Mouse (Mus musculus) kidney, embryonic 15.5 days (tissue): ENCODE results near the gene Sytl1. TPM values are rescaled to one million over a fixed set of nuclear protein-coding genes. Genes with fewer than 3 reads are reported as not detected.

Experiments
- ATAC-seq: fragments of 200-750 bp; cut with Nextera tagmentation; replicated peaks from 2 replicates; pipeline ENCODE4 v1.8.0; 2017; ENCODE audit warnings: moderate TSS enrichment; ENCODE audit not compliant: low FRiP score
- H3K27ac ChIP-seq: fragments of 300-500 bp; sonication (generic); 2 replicates; pipeline ENCODE4 v1.5.1; 2015; ENCODE audit warnings: mild to moderate bottlenecking, inconsistent platforms
- H3K27me3 ChIP-seq: fragments of 300-500 bp; sonication (generic); 2 replicates; pipeline ENCODE4 v1.6.1; 2015; ENCODE audit warnings: inconsistent platforms
- H3K36me3 ChIP-seq: fragments of 300-500 bp; sonication (generic); 2 replicates; pipeline ENCODE4 v1.6.1; 2015; ENCODE audit warnings: inconsistent platforms
- H3K4me1 ChIP-seq: fragments of 300-500 bp; sonication (generic); 2 replicates; pipeline ENCODE4 v1.6.1; 2015; ENCODE audit warnings: inconsistent platforms
- H3K4me2 ChIP-seq: fragments of 300-500 bp; sonication (generic); 2 replicates; pipeline ENCODE4 v1.6.1; 2015; ENCODE audit warnings: moderate library complexity, mild to moderate bottlenecking, inconsistent platforms
- H3K4me3 ChIP-seq: fragments of 300-500 bp; sonication (generic); replicated peaks from 2 replicates; pipeline ENCODE4 v1.5.1; 2015; ENCODE audit warnings: mild to moderate bottlenecking, inconsistent platforms
- H3K9ac ChIP-seq: fragments of 300-500 bp; sonication (generic); 2 replicates; pipeline ENCODE4 v1.6.1; 2015; ENCODE audit warnings: mild to moderate bottlenecking, inconsistent platforms
- H3K9me3 ChIP-seq: fragments of 300-500 bp; sonication (generic); replicated peaks from 2 replicates; pipeline ENCODE4 v1.6.1; 2016; ENCODE audit warnings: inconsistent platforms
- WGBS: fragments of 180-500 bp; shearing (Covaris S2); methylation state at CpG from one replicate; pipeline ENCODE4 v1.1.7; 2015; ENCODE audit warnings: mixed read lengths; 5-methylcytosine and 5-hydroxymethylcytosine counted together
- polyA plus RNA-seq: library from polyadenylated mRNA; unstranded; fragments of >200 nt; fragmentation: Nextera tagmentation; extraction: Ambion mirVana; gene quantifications from 2 replicates; pipeline ENCODE4 v1.2.1, GENCODE M21; 2015

Gene Sytl1
- polyA plus RNA-seq, 1 experiment from 2014 or later = 0.96 TPM

DNA sequence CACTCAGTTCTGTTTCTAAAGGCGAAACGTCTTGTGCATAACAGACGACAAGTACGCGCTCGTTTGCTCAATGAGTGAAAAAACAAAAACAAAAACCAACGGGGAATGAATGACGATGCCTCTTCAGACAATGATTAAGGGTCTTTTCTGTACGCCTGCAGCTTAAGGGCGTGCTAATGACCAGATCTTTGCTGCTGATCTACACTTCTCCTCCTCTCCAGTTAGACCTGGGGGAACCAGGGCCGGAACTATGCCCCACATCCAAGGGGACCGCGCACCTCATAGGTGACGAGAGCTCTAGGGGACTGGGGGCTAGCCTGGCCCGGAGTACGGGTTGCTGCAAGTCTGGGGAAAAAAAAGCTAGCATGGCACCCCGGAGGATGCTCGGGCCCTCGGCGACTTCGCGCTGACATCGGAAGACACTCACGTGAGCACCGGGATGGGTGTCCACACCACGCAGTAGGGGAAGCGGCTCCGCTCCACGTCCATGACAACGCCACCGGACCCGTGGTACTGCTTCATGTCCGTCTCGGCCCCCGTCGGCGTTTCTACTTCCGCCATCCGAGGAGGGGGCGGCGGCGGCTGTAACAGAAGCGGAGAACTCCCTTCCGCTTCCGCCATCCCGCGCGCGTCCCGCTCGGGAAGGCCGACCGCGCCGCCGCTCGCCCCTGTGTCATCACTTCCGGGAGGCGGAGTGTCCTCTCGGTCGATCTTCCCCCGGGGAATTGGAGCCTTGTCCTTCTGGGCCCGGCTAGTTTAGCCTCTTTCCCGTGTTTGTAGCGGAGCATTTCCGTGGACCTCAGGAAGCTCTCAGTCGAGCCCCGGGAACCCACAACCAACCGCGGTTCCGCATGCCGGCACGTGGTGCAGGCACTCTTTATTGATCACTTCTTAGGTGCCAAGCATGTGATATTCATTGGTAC is 14.5 kb upstream of the Sytl1 start, which contains the start of gene Tmem222:
Gene Tmem222, minus strand, starts transcription at position 689 of the 923 bp plus-strand sequence.
- peak; percentile 92 for ATAC-seq
- Histone ChIP-seq H3K9me3 (no peaks in the 10 kb centered on the region), H3K36me3 (peaks cover 12% of the 10 kb centered on the region; the same call in 1 of the 2 replicates), H3K27ac (peak within 1 kb of the TSS; percentile 94), H3K4me3 (peak within 1 kb of the TSS; percentile 88), H3K4me1 (peaks cover 31% of the 10 kb centered on the region), H3K9ac (peak within 1 kb of the TSS; percentile 75), H3K4me2 (peak within 1 kb of the TSS; percentile 77), H3K27me3 (no peaks in the 10 kb centered on the region)
- WGBS = under 1% methylated on average over 73 of the region's 73 CpGs

DNA sequence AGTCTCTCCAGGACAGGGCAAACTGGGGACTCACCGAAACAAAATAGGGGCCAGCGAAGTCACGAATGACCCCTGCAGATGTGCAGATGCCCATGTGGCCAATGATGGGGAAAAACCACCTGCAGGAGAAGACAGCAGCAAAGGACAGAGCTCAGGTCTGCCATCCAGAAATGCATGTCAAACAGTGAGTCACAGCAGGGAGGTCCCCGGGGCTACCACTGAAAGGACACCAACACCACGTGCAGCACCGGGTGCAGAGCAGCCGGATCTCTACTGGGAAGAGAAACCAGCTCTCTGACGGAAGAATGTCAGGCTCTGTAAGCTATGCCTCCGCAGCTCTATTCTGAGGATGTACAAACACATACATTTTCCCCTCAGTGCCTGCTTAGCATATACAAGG is 8.0 kb upstream of the Sytl1 start:
- H3K4me3 ChIP-seq = no peak overlapping the region
- H3K27me3 ChIP-seq = no peaks in the 10 kb centered on the region
- ATAC-seq = no peak
- H3K9me3 ChIP-seq = no peaks in the 10 kb centered on the region
- H3K4me2 ChIP-seq = no peak overlapping the region
- H3K27ac ChIP-seq = no peak overlapping the region
- peaks cover 63% of the 10 kb centered on the region for H3K36me3 ChIP-seq
- no peak overlapping the region for H3K9ac ChIP-seq
- WGBS = 92% methylated on average over 9 of the region's 9 CpGs
- peaks cover 8% of the 10 kb centered on the region for H3K4me1 ChIP-seq

DNA sequence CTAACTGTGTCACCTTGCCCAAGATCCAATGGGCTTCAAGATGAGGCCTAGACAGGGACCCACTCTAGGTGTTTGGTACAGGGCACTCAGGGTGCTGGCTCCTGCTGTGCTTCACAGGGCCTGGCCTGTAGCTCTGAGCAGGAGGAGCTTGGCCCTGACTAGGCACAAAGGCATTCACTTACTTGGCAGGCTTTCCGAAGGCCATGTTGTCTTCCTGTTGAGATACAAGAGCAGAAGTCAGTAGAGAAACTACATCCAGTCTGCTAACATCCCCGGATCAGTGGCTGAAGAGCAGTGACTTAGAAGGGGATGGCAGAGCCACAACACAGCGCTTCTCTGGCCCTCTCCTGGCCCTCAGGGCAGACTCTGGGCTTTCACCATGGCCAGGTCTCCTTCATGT is 6.7 kb upstream of the Sytl1 start:
- Histone ChIP-seq H3K9me3 (no peaks in the 10 kb centered on the region), H3K36me3 (peaks cover 70% of the 10 kb centered on the region), H3K4me1 (0 out of 2 replicates have a peak, but pooled peaks cover 2% of the 10 kb centered on the region), H3K9ac (no peak overlapping the region), H3K27ac (no peak overlapping the region), H3K4me3 (no peak overlapping the region), H3K27me3 (no peaks in the 10 kb centered on the region), H3K4me2 (no peak overlapping the region)
- WGBS = 95% methylated on average over 3 of the region's 3 CpGs
- ATAC-seq = no peak

DNA sequence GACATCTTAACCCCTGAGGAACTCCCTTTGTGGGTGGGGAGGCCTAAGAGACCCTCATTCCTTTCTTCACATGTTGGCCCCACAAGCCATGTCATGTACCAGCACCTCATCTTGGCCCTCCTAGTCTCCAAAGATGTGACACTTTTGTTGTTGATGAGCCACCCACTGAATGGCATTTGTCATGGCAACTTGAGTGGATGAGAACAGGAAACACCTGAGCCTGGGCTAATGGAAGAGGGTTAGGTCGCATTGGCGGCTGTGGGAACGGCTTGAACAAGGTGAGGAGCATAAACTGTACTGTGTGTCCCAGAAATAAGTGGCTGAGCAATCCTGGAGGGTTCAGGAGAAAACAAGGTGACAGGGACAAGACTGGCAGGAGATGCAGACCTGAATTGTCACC is 6.0 kb upstream of the Sytl1 start:
- Histone ChIP-seq H3K27ac (no peak overlapping the region), H3K27me3 (no peaks in the 10 kb centered on the region), H3K4me1 (0 out of 2 replicates have a peak, but pooled peaks cover 2% of the 10 kb centered on the region), H3K4me2 (no peak overlapping the region), H3K9me3 (no peaks in the 10 kb centered on the region), H3K9ac (no peak overlapping the region), H3K4me3 (no peak overlapping the region), H3K36me3 (peaks cover 70% of the 10 kb centered on the region)
- 94% methylated on average over 3 of the region's 3 CpGs for WGBS
- ATAC-seq = no peak

DNA sequence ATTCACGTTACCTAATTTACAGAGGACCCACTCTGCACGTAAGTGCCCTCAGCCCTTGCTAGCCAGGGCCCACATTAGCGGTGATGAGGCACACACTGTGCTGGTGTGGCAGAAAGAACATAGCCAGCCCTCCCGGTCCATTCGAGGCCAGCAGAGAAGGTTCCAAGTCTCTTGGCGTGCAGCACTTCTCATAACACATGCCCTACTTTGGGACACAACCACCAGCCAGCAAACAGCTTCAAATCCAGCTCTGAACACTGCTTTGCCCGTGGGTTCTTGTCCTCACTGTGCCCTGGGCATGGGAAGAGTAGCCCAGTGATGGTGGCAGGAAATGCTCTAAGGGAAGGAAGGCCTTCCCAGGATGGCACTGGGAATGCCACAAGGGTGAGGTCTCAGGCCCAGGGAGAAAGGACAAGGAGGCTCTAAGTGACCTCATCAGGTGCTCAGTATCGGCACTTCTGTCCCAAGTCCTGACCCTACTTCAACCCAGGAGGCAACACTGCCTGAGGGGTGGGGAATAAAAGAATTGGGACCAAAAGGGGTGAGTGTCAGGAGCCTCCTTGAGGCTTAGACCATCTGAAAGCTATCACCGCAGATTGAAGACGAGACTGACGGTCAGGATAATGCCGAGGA is 3.5 kb upstream of the Sytl1 start:
- no peak overlapping the region for H3K9ac ChIP-seq
- H3K9me3 ChIP-seq = no peaks in the 10 kb centered on the region
- no peak overlapping the region for H3K4me3 ChIP-seq
- WGBS = 92% methylated on average over 12 of the region's 12 CpGs
- no peak overlapping the region for H3K4me2 ChIP-seq
- H3K27ac ChIP-seq = peak overlapping the region; percentile 20; the same call in 1 of the 2 replicates
- no peaks in the 10 kb centered on the region for H3K27me3 ChIP-seq
- no peaks in the 10 kb centered on the region for H3K4me1 ChIP-seq
- no peak for ATAC-seq
- peaks cover 74% of the 10 kb centered on the region for H3K36me3 ChIP-seq

DNA sequence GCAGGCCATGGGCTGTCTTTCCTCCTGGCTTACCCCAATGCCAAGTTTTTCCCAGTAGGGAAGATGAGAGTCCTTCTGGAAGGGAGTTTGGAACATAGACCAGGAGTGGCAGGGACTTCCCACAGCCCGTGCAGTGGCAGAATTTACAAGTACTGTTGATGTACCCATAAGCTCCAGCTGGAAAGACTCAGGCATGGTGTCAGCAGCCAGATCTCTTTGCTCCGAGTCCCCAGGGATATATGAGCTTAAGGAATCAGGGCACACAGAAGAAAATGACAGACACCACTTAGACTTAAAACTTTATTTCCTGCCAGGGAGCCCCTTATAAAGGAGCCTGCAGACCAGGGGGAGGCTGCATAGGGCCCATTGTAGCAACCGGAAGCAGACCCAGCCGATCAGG is 2.8 kb upstream of the Sytl1 start:
- ATAC-seq = no peak
- Histone ChIP-seq H3K4me3 (no peak overlapping the region), H3K36me3 (peaks cover 71% of the 10 kb centered on the region), H3K27ac (peak overlapping the region; percentile 20; the same call in 1 of the 2 replicates), H3K27me3 (no peaks in the 10 kb centered on the region), H3K4me1 (no peaks in the 10 kb centered on the region), H3K9me3 (no peaks in the 10 kb centered on the region), H3K9ac (no peak overlapping the region), H3K4me2 (no peak overlapping the region)
- WGBS = 75% methylated on average over 4 of the region's 4 CpGs

DNA sequence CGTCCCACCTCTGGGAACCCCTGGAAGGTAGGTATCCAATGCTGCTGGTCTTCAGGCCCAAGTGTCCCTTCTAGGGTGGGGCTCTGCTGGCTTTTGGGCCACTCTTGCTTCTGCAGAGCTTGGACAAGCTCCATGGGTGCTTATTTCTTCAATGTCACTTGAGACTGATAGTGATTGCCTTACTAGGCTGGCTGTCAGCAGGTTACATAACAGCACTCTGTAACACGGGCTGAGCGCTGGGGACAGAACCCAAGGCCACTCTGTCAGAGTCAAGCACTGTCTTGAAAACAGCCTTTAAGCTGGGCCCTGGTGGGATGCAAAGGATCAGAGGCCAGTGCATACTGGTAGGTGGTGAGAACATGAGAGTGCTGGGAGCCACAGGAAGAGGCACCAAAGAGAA is 2.4 kb upstream of the Sytl1 start:
- no peaks in the 10 kb centered on the region for H3K27me3 ChIP-seq
- H3K4me3 ChIP-seq = no peak overlapping the region
- H3K4me1 ChIP-seq = no peaks in the 10 kb centered on the region
- H3K4me2 ChIP-seq = no peak overlapping the region
- 96% methylated on average over 3 of the region's 3 CpGs for WGBS
- no peak for ATAC-seq
- H3K9me3 ChIP-seq = no peaks in the 10 kb centered on the region
- no peak overlapping the region for H3K9ac ChIP-seq
- peaks cover 67% of the 10 kb centered on the region for H3K36me3 ChIP-seq
- no peak overlapping the region for H3K27ac ChIP-seq

DNA sequence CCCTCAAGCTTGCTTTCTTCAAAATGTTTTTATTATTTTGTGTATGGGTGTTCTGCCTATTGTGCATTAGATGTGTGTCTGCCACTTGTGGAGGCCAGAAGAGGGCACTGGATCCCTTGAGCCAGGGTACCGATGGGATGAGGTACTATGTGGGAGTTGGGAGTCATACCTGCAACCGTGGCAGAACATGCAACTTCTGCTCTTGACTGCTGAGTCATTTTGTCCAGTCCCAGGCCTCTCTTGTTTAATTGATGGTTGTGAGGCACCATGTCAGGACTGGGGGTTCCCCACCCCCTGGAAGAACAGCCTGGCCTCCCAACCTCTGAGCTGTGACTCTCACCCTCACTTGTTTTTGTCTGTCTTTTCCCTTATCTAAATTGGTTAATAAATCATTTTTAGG is 1.6 kb upstream of the Sytl1 start:
- Histone ChIP-seq H3K9me3 (no peaks in the 10 kb centered on the region), H3K9ac (no peak overlapping the region), H3K27me3 (no peaks in the 10 kb centered on the region), H3K4me1 (no peaks in the 10 kb centered on the region), H3K36me3 (peaks cover 59% of the 10 kb centered on the region), H3K4me2 (no peak overlapping the region), H3K27ac (no peak overlapping the region), H3K4me3 (no peak overlapping the region)
- no peak for ATAC-seq
- 96% methylated on average over 2 of the region's 2 CpGs for WGBS

DNA sequence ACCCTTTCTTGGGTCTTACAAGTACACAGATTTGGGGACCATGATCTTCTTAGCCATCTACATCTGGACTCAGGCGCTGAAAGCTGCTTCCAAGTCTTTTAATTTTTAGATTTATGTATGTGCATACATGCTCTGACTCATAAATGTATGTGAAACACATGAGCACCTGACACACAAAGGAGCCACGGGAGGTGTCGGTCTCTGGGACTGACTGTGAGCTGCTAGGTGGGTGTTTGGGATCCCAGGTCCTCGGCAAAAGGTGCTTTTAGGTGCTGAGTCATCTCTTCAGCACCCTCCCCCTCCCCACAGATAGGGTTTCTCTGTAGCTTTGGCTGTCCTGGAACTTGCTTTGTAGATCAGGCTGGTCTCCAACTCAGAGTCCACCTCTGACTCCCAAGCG is 843 bp upstream of the Sytl1 start:
- Histone ChIP-seq H3K27ac (no peak overlapping the region), H3K27me3 (no peaks in the 10 kb centered on the region), H3K9ac (no peak overlapping the region), H3K4me3 (no peak overlapping the region), H3K9me3 (no peaks in the 10 kb centered on the region), H3K4me1 (no peaks in the 10 kb centered on the region), H3K4me2 (no peak overlapping the region), H3K36me3 (peaks cover 51% of the 10 kb centered on the region)
- ATAC-seq = no peak
- 92% methylated on average over 5 of the region's 5 CpGs for WGBS

DNA sequence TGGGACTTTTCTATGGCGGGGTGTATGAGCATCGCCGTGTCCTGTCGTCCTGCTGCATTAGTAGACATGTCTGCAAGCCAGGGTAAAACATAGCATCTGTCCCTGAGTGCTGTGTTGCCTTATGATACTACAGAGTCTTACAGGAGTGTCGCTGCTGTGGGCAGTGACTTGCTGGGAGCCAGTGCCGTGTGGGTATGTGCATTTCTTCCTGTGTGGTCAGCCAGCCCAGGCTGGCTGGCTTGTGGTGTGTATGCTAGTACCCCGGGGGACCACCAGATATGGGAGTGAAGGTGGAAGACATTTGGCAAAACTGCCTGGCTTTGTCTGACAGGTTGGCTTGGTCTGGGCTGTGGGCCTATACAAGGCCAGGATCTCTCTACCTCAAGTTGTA is 543 bp downstream of the Sytl1 start:
- no peaks in the 10 kb centered on the region for H3K9me3 ChIP-seq
- WGBS = 70% methylated on average over 7 of the region's 7 CpGs
- no peaks in the 10 kb centered on the region for H3K4me1 ChIP-seq
- no peak overlapping the region for H3K9ac ChIP-seq
- H3K4me2 ChIP-seq = no peak overlapping the region
- peaks cover 7% of the 10 kb centered on the region; the same call in 1 of the 2 replicates for H3K27me3 ChIP-seq
- no peak overlapping the region for H3K27ac ChIP-seq
- peaks cover 37% of the 10 kb centered on the region for H3K36me3 ChIP-seq
- no peak overlapping the region for H3K4me3 ChIP-seq
- no peak for ATAC-seq

DNA sequence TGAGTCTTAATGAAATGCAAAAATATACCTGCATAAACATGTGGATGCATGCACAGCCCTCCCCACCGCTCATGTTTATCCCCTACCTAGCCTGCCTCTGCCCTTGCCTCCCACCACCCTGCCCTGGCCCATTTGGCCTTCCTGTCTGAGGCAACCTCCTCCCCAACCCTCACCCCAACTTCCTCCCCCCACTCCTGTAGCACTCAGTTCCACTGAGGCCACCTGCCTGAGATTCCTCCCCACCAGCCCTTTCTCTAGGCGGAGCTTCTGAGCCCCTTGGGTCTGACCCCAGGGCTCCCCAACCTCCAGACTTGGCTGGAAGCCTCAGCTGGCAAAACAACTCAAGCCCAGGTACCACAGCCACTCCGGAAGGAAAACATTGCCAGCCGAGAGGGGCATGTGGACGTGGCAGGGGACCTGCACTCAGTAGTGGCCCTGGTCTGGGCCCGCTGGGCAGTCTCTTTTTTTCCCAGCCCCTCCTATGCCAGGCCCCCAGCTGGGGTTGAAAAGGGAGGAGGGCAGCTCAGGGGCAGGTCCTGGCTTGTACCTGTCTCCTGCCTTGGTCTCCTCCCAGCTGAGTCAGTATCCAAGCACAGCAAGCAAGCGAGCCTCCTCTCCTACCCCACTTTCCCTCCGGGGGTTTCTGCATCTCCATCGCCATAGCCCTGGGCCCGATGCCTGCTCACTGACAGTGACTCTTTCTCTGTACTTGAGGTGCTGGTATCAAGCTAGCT is 1.1 kb downstream of the Sytl1 start:
- H3K4me1 ChIP-seq = peaks cover 4% of the 10 kb centered on the region
- ATAC-seq = no peak
- peaks cover 13% of the 10 kb centered on the region for H3K27me3 ChIP-seq
- peaks cover 32% of the 10 kb centered on the region for H3K36me3 ChIP-seq
- H3K4me2 ChIP-seq = no peak overlapping the region
- H3K27ac ChIP-seq = no peak overlapping the region
- H3K4me3 ChIP-seq = no peak overlapping the region
- H3K9ac ChIP-seq = no peak overlapping the region
- WGBS = 52% methylated on average over 10 of the region's 10 CpGs
- H3K9me3 ChIP-seq = no peaks in the 10 kb centered on the region
